Mouse (Mus musculus) E14TG2a.4 (cell line): ENCODE results near the gene Wnt4.
A peak's percentile ranks its signal among the peaks of the same experiment; 100 is the strongest.

Source experiments
- H3K27me3 ChIP-seq: 2 replicates; pipeline ENCODE4 v1.6.1; 2014; ENCODE audit warnings: low read length, control low read depth; ENCODE audit not compliant: insufficient read depth
- H3K36me3 ChIP-seq: 2 replicates; pipeline ENCODE4 v1.6.1; 2014; ENCODE audit warnings: low read length, control low read depth; ENCODE audit not compliant: insufficient read depth
- H3K4me1 ChIP-seq: replicated peaks from 2 replicates; pipeline ENCODE4 v1.6.1; 2014; ENCODE audit warnings: low read depth, low read length, control low read depth
- H3K4me3 ChIP-seq: replicated peaks from 2 replicates; pipeline ENCODE4 v1.5.1; 2014; ENCODE audit warnings: mild to moderate bottlenecking, low read length
- H3K9me3 ChIP-seq: 2 replicates; pipeline ENCODE4 v1.6.1; 2014; ENCODE audit warnings: low read length, control low read depth
- CTCF ChIP-seq: conservative IDR thresholded peaks from 2 replicates; pipeline ENCODE4 v1.5.1; 2014; ENCODE audit warnings: low read length
- NANOG ChIP-seq: IDR thresholded peaks from 2 replicates; pipeline ENCODE4 v1.6.1; 2014; ENCODE audit warnings: borderline replicate concordance, low read length, mixed read lengths
- POU5F1 ChIP-seq: IDR thresholded peaks from 2 replicates; pipeline ENCODE4 v1.6.1; 2014; ENCODE audit warnings: low read length, borderline replicate concordance

Wnt4 gene

GRCm38 (mm10) chr4:137306991-137307706 is 29.9 kb downstream of the Wnt4 start:
- Histone ChIP-seq H3K9me3 (no peaks in the 10 kb centered on the region), H3K4me3 (no peak overlapping the region), H3K27me3 (no peaks in the 10 kb centered on the region), H3K4me1 (peaks cover under 1% of the 10 kb centered on the region; the same call in 1 of the 2 replicates), H3K36me3 (peaks cover 23% of the 10 kb centered on the region)
- TF ChIP-seq POU5F1, result no peak
- no peak for TF ChIP-seq NANOG
- TF ChIP-seq CTCF, result no peak

GRCm38 (mm10) chr4:137308377-137308776 is 31.1 kb downstream of the Wnt4 start:
- peaks cover 4% of the 10 kb centered on the region; the same call in 1 of the 2 replicates for H3K4me1 ChIP-seq
- H3K27me3 ChIP-seq, result no peaks in the 10 kb centered on the region
- H3K36me3 ChIP-seq, result peaks cover 23% of the 10 kb centered on the region
- peak; percentile 62 for TF ChIP-seq CTCF
- TF ChIP-seq NANOG, result no peak
- no peaks in the 10 kb centered on the region for H3K9me3 ChIP-seq
- no peak overlapping the region for H3K4me3 ChIP-seq

- no peak for TF ChIP-seq NANOG
- TF ChIP-seq POU5F1, result no peak
- peak; percentile 50 for TF ChIP-seq CTCF
- Histone ChIP-seq H3K36me3 (peaks cover 33% of the 10 kb centered on the region), H3K27me3 (no peaks in the 10 kb centered on the region), H3K4me3 (no peak overlapping the region), H3K4me1 (peaks cover 17% of the 10 kb centered on the region), H3K9me3 (no peaks in the 10 kb centered on the region)
Observed at GRCm38 (mm10) chr4:137313511-137313910, 36.2 kb downstream of the Wnt4 start.

GRCm38 (mm10) chr4:137314561-137314960 is 37.3 kb downstream of the Wnt4 start:
- H3K9me3 ChIP-seq, result no peaks in the 10 kb centered on the region
- no peak overlapping the region for H3K4me3 ChIP-seq
- TF ChIP-seq NANOG, result no peak
- TF ChIP-seq CTCF, result no peak
- no peak for TF ChIP-seq POU5F1
- H3K4me1 ChIP-seq, result peaks cover 17% of the 10 kb centered on the region
- peaks cover 41% of the 10 kb centered on the region for H3K36me3 ChIP-seq
- no peaks in the 10 kb centered on the region for H3K27me3 ChIP-seq

- TF ChIP-seq POU5F1 (no peak), NANOG (no peak), CTCF (no peak)
- Histone ChIP-seq H3K4me1 (peaks cover 17% of the 10 kb centered on the region), H3K36me3 (peaks cover 46% of the 10 kb centered on the region), H3K4me3 (no peak overlapping the region), H3K9me3 (no peaks in the 10 kb centered on the region), H3K27me3 (no peaks in the 10 kb centered on the region)
Observed at GRCm38 (mm10) chr4:137315061-137315460, 37.8 kb downstream of the Wnt4 start.

GRCm38 (mm10) chr4:137316027-137316770 is 38.9 kb downstream of the Wnt4 start:
- Histone ChIP-seq H3K27me3 (no peaks in the 10 kb centered on the region), H3K4me1 (peaks cover 17% of the 10 kb centered on the region), H3K36me3 (peaks cover 49% of the 10 kb centered on the region), H3K4me3 (no peak overlapping the region), H3K9me3 (no peaks in the 10 kb centered on the region)
- TF ChIP-seq POU5F1 (no peak), NANOG (no peak), CTCF (peak; percentile 57)

GRCm38 (mm10) chr4:137324926-137325325 is 47.6 kb downstream of the Wnt4 start:
- H3K4me1 ChIP-seq, result peaks cover 22% of the 10 kb centered on the region
- no peak overlapping the region for H3K4me3 ChIP-seq
- peaks cover 91% of the 10 kb centered on the region for H3K36me3 ChIP-seq
- no peaks in the 10 kb centered on the region for H3K27me3 ChIP-seq
- H3K9me3 ChIP-seq, result no peaks in the 10 kb centered on the region
- TF ChIP-seq CTCF, result no peak

GRCm38 (mm10) chr4:137326494-137326893 is 49.2 kb downstream of the Wnt4 start:
- H3K4me3 ChIP-seq, result no peak overlapping the region
- TF ChIP-seq POU5F1, result no peak
- TF ChIP-seq NANOG, result no peak
- TF ChIP-seq CTCF, result no peak

More at GRCm38 (mm10) chr4:137326494-137326893, 49.2 kb downstream of the Wnt4 start:
- no peaks in the 10 kb centered on the region for H3K9me3 ChIP-seq
- peaks cover 22% of the 10 kb centered on the region for H3K4me1 ChIP-seq
- H3K36me3 ChIP-seq, result peaks cover 90% of the 10 kb centered on the region
- no peaks in the 10 kb centered on the region for H3K27me3 ChIP-seq
